Mouse (Mus musculus) thymus, adult 2 months (tissue): ENCODE measurements around the gene Lonrf2. TPM values are rescaled to one million over a fixed set of nuclear protein-coding genes. Genes with fewer than 3 reads are reported as not detected.

Source experiments
- DNase-seq: peaks from one replicate; pipeline ENCODE4 v3.0.0; 2021
- H3K27ac ChIP-seq: fragments of 200-500 bp; 2 replicates; pipeline ENCODE4 v1.5.1; 2012; ENCODE audit warnings: low read length, control low read depth; ENCODE audit not compliant: control insufficient read depth, insufficient read depth
- H3K27me3 ChIP-seq: fragments of 200-500 bp; 2 replicates; pipeline ENCODE4 v1.6.1; 2012; ENCODE audit warnings: mild to moderate bottlenecking, low read length, moderate library complexity, mixed read lengths; ENCODE audit not compliant: control insufficient read depth, insufficient read depth
- H3K36me3 ChIP-seq: fragments of 200-500 bp; 2 replicates; pipeline ENCODE4 v1.6.1; 2012; ENCODE audit warnings: mild to moderate bottlenecking, low read length, moderate library complexity; ENCODE audit not compliant: control insufficient read depth, insufficient read depth
- H3K4me1 ChIP-seq: fragments of 200-500 bp; replicated peaks from 2 replicates; pipeline ENCODE4 v1.6.1; 2012; ENCODE audit warnings: low read length; ENCODE audit not compliant: control insufficient read depth, insufficient read depth
- H3K4me3 ChIP-seq: fragments of 200-500 bp; 2 replicates; pipeline ENCODE4 v1.5.1; 2012; ENCODE audit warnings: mild to moderate bottlenecking, low read length, control low read depth, moderate library complexity; ENCODE audit not compliant: control insufficient read depth, insufficient read depth
- CTCF ChIP-seq: fragments of 200-500 bp; IDR thresholded peaks from 2 replicates; pipeline ENCODE4 v1.5.1; 2012; ENCODE audit warnings: mild to moderate bottlenecking, control low read depth, low read length, moderate library complexity, borderline replicate concordance; ENCODE audit not compliant: control insufficient read depth, poor library complexity, insufficient read depth; ENCODE audit errors: extremely low read depth
- POLR2A ChIP-seq: fragments of 200-500 bp; IDR thresholded peaks from 2 replicates; pipeline ENCODE4 v1.6.1; 2012; ENCODE audit warnings: mild to moderate bottlenecking, low read length, control low read depth, moderate library complexity; ENCODE audit not compliant: control insufficient read depth, poor library complexity, insufficient read depth; ENCODE audit errors: extremely low read depth
- WGBS: fragments of 180-500 bp; shearing (Covaris S2); methylation state at CpG from one replicate; pipeline ENCODE4 v1.1.7; 2018; 5-methylcytosine and 5-hydroxymethylcytosine counted together
- polyA plus RNA-seq: library from polyadenylated mRNA; depleted of rRNA; stranded (reverse); fragments of >200 nt; gene quantifications from 2 replicates; pipeline ENCODE4 v1.2.3, GENCODE M21; 2012

Lonrf2 gene
- polyA plus RNA-seq, 1 experiment: 0.46 TPM

- Histone ChIP-seq H3K4me1 (no peaks in the 10 kb centered on the region), H3K4me3 (no peak overlapping the region), H3K36me3 (no peaks in the 10 kb centered on the region), H3K27me3 (no peaks in the 10 kb centered on the region; the same call in 1 of the 2 replicates), H3K27ac (no peak overlapping the region)
- TF ChIP-seq CTCF: no peak
- TF ChIP-seq POLR2A: no peak
- DNase-seq: no peak
- WGBS: 85% methylated on average over 4 of the region's 4 CpGs
Observed at GRCm38 (mm10) chr1:38843275-38843674, 6.8 kb upstream of the Lonrf2 start.

GRCm38 (mm10) chr1:38842861-38843260 lies 6.3 kb upstream of the Lonrf2 start:
- H3K27me3 ChIP-seq: peaks cover 2% of the 10 kb centered on the region; the same call in 1 of the 2 replicates
- DNase-seq: no peak
- no peak for TF ChIP-seq POLR2A
- TF ChIP-seq CTCF: no peak
- H3K27ac ChIP-seq: no peak overlapping the region
- no peak overlapping the region for H3K4me3 ChIP-seq
- WGBS: 88% methylated on average over 1 of the region's 1 CpGs
- no peaks in the 10 kb centered on the region for H3K4me1 ChIP-seq
- H3K36me3 ChIP-seq: no peaks in the 10 kb centered on the region

- H3K27ac ChIP-seq: no peak overlapping the region
- H3K27me3 ChIP-seq: peaks cover 2% of the 10 kb centered on the region; the same call in 1 of the 2 replicates
- 49% methylated on average over 1 of the region's 1 CpGs for WGBS
- H3K36me3 ChIP-seq: no peaks in the 10 kb centered on the region
- TF ChIP-seq POLR2A (no peak), CTCF (no peak)
- no peak for DNase-seq
- no peak overlapping the region for H3K4me3 ChIP-seq
- no peaks in the 10 kb centered on the region for H3K4me1 ChIP-seq
Observed at GRCm38 (mm10) chr1:38839944-38840343, 3.4 kb upstream of the Lonrf2 start.

- no peak for DNase-seq
- WGBS: 5% methylated on average over 103 of the region's 103 CpGs
Observed at GRCm38 (mm10) chr1:38835568-38836476, 689 bp downstream of the Lonrf2 start.

GRCm38 (mm10) chr1:38834899-38835298 lies 1.6 kb downstream of the Lonrf2 start:
- no peak for TF ChIP-seq POLR2A
- no peak for TF ChIP-seq CTCF
- whole genome bisulfite sequencing: 38% methylated on average over 3 of the region's 3 CpGs
- DNase-seq: peak; percentile 30

More at GRCm38 (mm10) chr1:38835568-38836476, 689 bp downstream of the Lonrf2 start:
- Histone ChIP-seq H3K36me3 (no peaks in the 10 kb centered on the region), H3K4me1 (no peaks in the 10 kb centered on the region), H3K4me3 (no peak overlapping the region), H3K27me3 (peaks cover 2% of the 10 kb centered on the region; the same call in 1 of the 2 replicates), H3K27ac (no peak overlapping the region)
- TF ChIP-seq CTCF (no peak), POLR2A (no peak)

GRCm38 (mm10) chr1:38824926-38825325 lies 11.6 kb downstream of the Lonrf2 start:
- no peak for DNase-seq
- TF ChIP-seq CTCF (no peak), POLR2A (no peak)
- WGBS: 82% methylated on average over 2 of the region's 2 CpGs
- H3K27me3 ChIP-seq: no peaks in the 10 kb centered on the region; the same call in 1 of the 2 replicates
- H3K36me3 ChIP-seq: no peaks in the 10 kb centered on the region
- H3K27ac ChIP-seq: no peak overlapping the region
- no peak overlapping the region for H3K4me3 ChIP-seq
- no peaks in the 10 kb centered on the region for H3K4me1 ChIP-seq

More at GRCm38 (mm10) chr1:38834899-38835298, 1.6 kb downstream of the Lonrf2 start:
- Histone ChIP-seq H3K27me3 (peaks cover 2% of the 10 kb centered on the region; the same call in 1 of the 2 replicates), H3K27ac (no peak overlapping the region), H3K36me3 (no peaks in the 10 kb centered on the region), H3K4me3 (no peak overlapping the region), H3K4me1 (no peaks in the 10 kb centered on the region)
